Mouse (Mus musculus): Measurements from ENCODE around the gene Fth1.

The Fth1 gene

GRCm38 (mm10) chr19:9992011-9992958 is 11.9 kb downstream of the Fth1 start:
- in situ Hi-C loops (cut with MboI, MseI), result loop anchor here (5.0 kb wide), 3 partner anchors 45 to 105 kb away; no protein-coding TSS in a partner anchor

GRCm38 (mm10) chr19:9993036-9993656 is 12.7 kb downstream of the Fth1 start:
- in situ Hi-C loops (cut with MboI, MseI), result loop anchor here (5.0 kb wide), 3 partner anchors 44 to 104 kb away; no protein-coding TSS in a partner anchor

GRCm38 (mm10) chr19:9997204-9998062 is 17.0 kb downstream of the Fth1 start:
- in situ Hi-C loops (cut with MboI, MseI), result no loop called here

- in situ Hi-C loops (cut with MboI, MseI), result no loop called here
Measured at GRCm38 (mm10) chr19:9998063-9998416, 17.6 kb downstream of the Fth1 start.

GRCm38 (mm10) chr19:9998736-9999486 is 18.5 kb downstream of the Fth1 start:
- in situ Hi-C loops (cut with MboI, MseI), result no loop called here

- in situ Hi-C loops (cut with MboI, MseI), result loop anchor here (10.0 kb wide), 1 partner anchor 194 kb away; no protein-coding TSS in a partner anchor
Measured at GRCm38 (mm10) chr19:10000330-10000729, 19.9 kb downstream of the Fth1 start.

- in situ Hi-C loops (cut with MboI, MseI), result loop anchor here (10.0 kb wide), 1 partner anchor 193 kb away; no protein-coding TSS in a partner anchor
Measured at GRCm38 (mm10) chr19:10001206-10001969, 21.0 kb downstream of the Fth1 start, which contains the start of the genes Best1 and Rab3il1. Best1 (minus strand) TSS chr19:10001633. Rab3il1 (plus strand) TSS chr19:10001669.

GRCm38 (mm10) chr19:10003696-10004095 is 23.3 kb downstream of the Fth1 start:
- in situ Hi-C loops (cut with MboI, MseI), result loop anchor here (10.0 kb wide), 1 partner anchor 191 kb away; no protein-coding TSS in a partner anchor

- in situ Hi-C loops (cut with MboI, MseI), result no loop called here
Measured at GRCm38 (mm10) chr19:10011408-10011807, 31.0 kb downstream of the Fth1 start.

- in situ Hi-C loops (cut with MboI, MseI), result no loop called here
Measured at GRCm38 (mm10) chr19:10012827-10013278, 32.5 kb downstream of the Fth1 start.

- in situ Hi-C loops (cut with MboI, MseI), result no loop called here
Measured at GRCm38 (mm10) chr19:10013348-10013747, 33.0 kb downstream of the Fth1 start.

GRCm38 (mm10) chr19:10013913-10014312 is 33.5 kb downstream of the Fth1 start:
- in situ Hi-C loops (cut with MboI, MseI), result no loop called here

GRCm38 (mm10) chr19:10014824-10015223 is 34.4 kb downstream of the Fth1 start:
- in situ Hi-C loops (cut with MboI, MseI), result no loop called here

GRCm38 (mm10) chr19:10015442-10015841 is 35.0 kb downstream of the Fth1 start:
- in situ Hi-C loops (cut with MboI, MseI), result no loop called here

- in situ Hi-C loops (cut with MboI, MseI), result no loop called here
Measured at GRCm38 (mm10) chr19:10016151-10016550, 35.8 kb downstream of the Fth1 start.

GRCm38 (mm10) chr19:10017637-10018526 is 37.5 kb downstream of the Fth1 start:
- in situ Hi-C loops (cut with MboI, MseI), result no loop called here

- in situ Hi-C loops (cut with MboI, MseI), result no loop called here
Measured at GRCm38 (mm10) chr19:10018527-10018818, 38.1 kb downstream of the Fth1 start.

GRCm38 (mm10) chr19:10019214-10019760 is 38.9 kb downstream of the Fth1 start:
- in situ Hi-C loops (cut with MboI, MseI), result no loop called here

- in situ Hi-C loops (cut with MboI, MseI), result no loop called here
Measured at GRCm38 (mm10) chr19:10021981-10022380, 41.6 kb downstream of the Fth1 start.

Measured in T-helper 2 cell (primary cell).